22 mouse cellular contexts compared by ENCODE assay signal in the genomic region with DNA sequence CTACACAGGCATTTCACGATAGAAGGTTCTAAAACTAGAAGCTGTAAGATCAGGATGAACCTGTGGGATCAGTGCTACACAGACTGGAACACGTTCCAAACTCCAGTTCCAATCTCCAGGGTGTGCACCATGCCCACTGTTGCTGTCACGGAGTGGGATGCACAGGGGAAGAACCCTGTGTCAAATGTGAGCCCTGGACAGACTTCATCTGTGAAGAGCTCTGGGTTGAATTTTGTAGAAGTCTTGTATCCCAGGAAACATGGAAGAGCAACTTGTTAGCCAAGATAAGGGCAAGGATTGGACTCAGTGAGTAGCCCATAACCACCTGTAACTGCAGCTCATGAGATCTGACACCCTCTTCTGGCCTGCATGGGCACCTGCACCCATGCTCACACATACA.
DNase-seq lines count a peak whose midpoint lies in the region; ATAC-seq and TF ChIP-seq lines count a peak whose summit lies in the region.
"Had no signal": no experiment of that assay in that cellular context is flagged by ENCODE, and none has a peak within 500 bp of the region (broad histone marks: within the 10 kb centered on the region; RNA-seq: fewer than 3 reads in every experiment).

No protein-coding gene starts in this region.

- WGBS in heart, adult 2 months = 93% methylated on average over 3 of the region's 3 CpGs
- 76% methylated on average over 3 of the region's 3 CpGs for WGBS in heart, embryonic 11.5 days (ENCODE audit: insufficient replicate concordance)
- WGBS in midbrain, embryonic 15.5 days = 84% methylated on average over 3 of the region's 3 CpGs

- DNase-seq in heart, adult 2 months = no peak
- DNase-seq in layer of hippocampus, adult 2 months (ENCODE audit: low spot score in 2 of 2) = no peak
- no peak for DNase-seq in layer of hippocampus, adult 11-12 months (ENCODE audit: low spot score)
- DNase-seq: adrenal gland, adult 8-10 months; adrenal gland, postnatal 25 days; cerebellum, adult 11-12 months; cerebellum, adult 8-10 months; cerebellum, postnatal 10 days; cerebellum, postnatal 36 days; gastrocnemius, postnatal 25 days had no signal

- no peaks in the 10 kb centered on the region for H3K4me1 ChIP-seq in heart, adult 2 months (ENCODE audit: control insufficient read depth, insufficient read depth, low read length)
- no peaks in the 10 kb centered on the region for H3K4me1 ChIP-seq in heart, embryonic 11.5 days (ENCODE audit: control insufficient read depth, insufficient read depth, low read length)
- no peaks in the 10 kb centered on the region for H3K4me1 ChIP-seq in cortical plate, adult 2 months (ENCODE audit: control insufficient read depth, insufficient read depth, low read length)
- H3K4me1 ChIP-seq in midbrain, embryonic 15.5 days = no peaks in the 10 kb centered on the region
- H3K4me1 ChIP-seq: forebrain, embryonic 10.5 days; forebrain, embryonic 13.5 days; hindbrain, embryonic 10.5 days; hindbrain, embryonic 13.5 days; intestine, embryonic 15.5 days had no signal

- no peak overlapping the region for H3K27ac ChIP-seq in heart, adult 2 months
- no peak overlapping the region for H3K27ac ChIP-seq in heart, embryonic 11.5 days (ENCODE audit: low read depth, low read length)
- H3K27ac ChIP-seq in layer of hippocampus, adult 2 months = no peak overlapping the region
- no peak overlapping the region for H3K27ac ChIP-seq in cortical plate, adult 2 months (ENCODE audit: insufficient read depth, low read length)
- H3K27ac ChIP-seq in midbrain, embryonic 15.5 days = no peak overlapping the region
- H3K27ac ChIP-seq: forebrain, embryonic 10.5 days; forebrain, embryonic 13.5 days; hindbrain, embryonic 10.5 days; hindbrain, embryonic 13.5 days; intestine, embryonic 15.5 days had no signal

- no peak for ATAC-seq in heart, embryonic 11.5 days (replicated peaks; ENCODE audit: insufficient number of reproducible peaks, low FRiP score, low TSS enrichment)
- no peak for ATAC-seq in midbrain, embryonic 15.5 days (replicated peaks)
- ATAC-seq: activated CD4-positive, CD25-positive, alpha-beta regulatory T cell, adult 4 months; CD4-positive, CD25-positive, alpha-beta regulatory T cell, adult 4 months; forebrain, embryonic 13.5 days; forebrain, embryonic 16.5 days; hindbrain, embryonic 16.5 days; intestine, embryonic 15.5 days had no signal

- intact Hi-C loops in heart, adult 2 months (cut with DNase I) = loop anchor here (5.0 kb wide), 1 partner anchor 107 kb away; no protein-coding TSS in a partner anchor

- H3K27me3 ChIP-seq in heart, adult 2 months (ENCODE audit: control insufficient read depth, insufficient read depth, low read length) = no peaks in the 10 kb centered on the region
- no peaks in the 10 kb centered on the region for H3K27me3 ChIP-seq in heart, embryonic 11.5 days (ENCODE audit: control insufficient read depth, insufficient read depth, low read length)
- H3K27me3 ChIP-seq in midbrain, embryonic 15.5 days (replicated peaks) = no peaks in the 10 kb centered on the region
- H3K27me3 ChIP-seq: forebrain, embryonic 13.5 days; hindbrain, embryonic 13.5 days; intestine, embryonic 15.5 days had no signal

- no peak overlapping the region for H3K4me3 ChIP-seq in heart, adult 2 months
- H3K4me3 ChIP-seq in heart, embryonic 11.5 days (ENCODE audit: low read depth, low read length) = no peak overlapping the region
- H3K4me3 ChIP-seq in layer of hippocampus, adult 2 months = no peak overlapping the region
- no peak overlapping the region for H3K4me3 ChIP-seq in cortical plate, adult 2 months (ENCODE audit: insufficient read depth, low read length)
- H3K4me3 ChIP-seq in midbrain, embryonic 15.5 days = no peak overlapping the region
- H3K4me3 ChIP-seq: forebrain, embryonic 10.5 days; forebrain, embryonic 13.5 days; hindbrain, embryonic 10.5 days; hindbrain, embryonic 13.5 days; intestine, embryonic 15.5 days had no signal

- H3K36me3 ChIP-seq in heart, adult 2 months (ENCODE audit: control insufficient read depth, insufficient read depth, low read length) = no peaks in the 10 kb centered on the region
- H3K36me3 ChIP-seq in heart, embryonic 11.5 days (ENCODE audit: control insufficient read depth, insufficient read depth, low read length) = peaks cover 16% of the 10 kb centered on the region
- H3K36me3 ChIP-seq in midbrain, embryonic 15.5 days (replicated peaks) = peaks cover 27% of the 10 kb centered on the region
- H3K36me3 ChIP-seq: forebrain, embryonic 10.5 days; hindbrain, embryonic 10.5 days; intestine, embryonic 15.5 days had no signal

- peak; percentile 29 for TF ChIP-seq CTCF in heart, adult 2 months (IDR thresholded peaks at IDR 0.05)
- peak; percentile 39 for TF ChIP-seq CTCF in layer of hippocampus, adult 2 months (conservative IDR thresholded peaks at IDR 0.05)
- TF ChIP-seq CTCF in cortical plate, adult 2 months (IDR thresholded peaks at IDR 0.05; ENCODE audit: extremely low read depth, insufficient read depth, low read length) = peak; percentile 18; the same call in 1 of the 2 replicates

- TF ChIP-seq EP300 in heart, adult 2 months (IDR thresholded peaks at IDR 0.05; ENCODE audit: insufficient read depth, low read depth, low read length) = no peak

- H3K9ac ChIP-seq in heart, adult 2 months (ENCODE audit: low read depth, low read length) = no peak overlapping the region
- no peak overlapping the region for H3K9ac ChIP-seq in heart, embryonic 11.5 days (ENCODE audit: low read depth, low read length)
- H3K9ac ChIP-seq in midbrain, embryonic 15.5 days = no peak overlapping the region
- H3K9ac ChIP-seq: forebrain, embryonic 13.5 days; hindbrain, embryonic 13.5 days; intestine, embryonic 15.5 days had no signal

- no peaks in the 10 kb centered on the region; the same call in 1 of the 2 replicates for H3K9me3 ChIP-seq in heart, embryonic 11.5 days (replicated peaks; ENCODE audit: control insufficient read depth, low read length)
- no peaks in the 10 kb centered on the region for H3K9me3 ChIP-seq in midbrain, embryonic 15.5 days
- H3K9me3 ChIP-seq: intestine, embryonic 15.5 days had no signal

- TF ChIP-seq POLR2A in heart, adult 2 months (IDR thresholded peaks at IDR 0.05; ENCODE audit: insufficient read depth, low read depth, low read length) = no peak
- no peak for TF ChIP-seq POLR2A in cortical plate, adult 2 months (IDR thresholded peaks at IDR 0.05; ENCODE audit: extremely low read depth, insufficient read depth, low read length)

- H3K4me2 ChIP-seq in heart, embryonic 11.5 days = no peak overlapping the region
- no peak overlapping the region for H3K4me2 ChIP-seq in midbrain, embryonic 15.5 days
- H3K4me2 ChIP-seq: forebrain, embryonic 13.5 days; hindbrain, embryonic 13.5 days; intestine, embryonic 15.5 days had no signal

- H3K79me2 ChIP-seq in heart, adult 2 months (replicated peaks; ENCODE audit: control insufficient read depth, insufficient read depth, low read length) = no peaks in the 10 kb centered on the region
